Mouse (Mus musculus): ENCODE data around the gene Ankrd36.

Gene Ankrd36

DNA sequence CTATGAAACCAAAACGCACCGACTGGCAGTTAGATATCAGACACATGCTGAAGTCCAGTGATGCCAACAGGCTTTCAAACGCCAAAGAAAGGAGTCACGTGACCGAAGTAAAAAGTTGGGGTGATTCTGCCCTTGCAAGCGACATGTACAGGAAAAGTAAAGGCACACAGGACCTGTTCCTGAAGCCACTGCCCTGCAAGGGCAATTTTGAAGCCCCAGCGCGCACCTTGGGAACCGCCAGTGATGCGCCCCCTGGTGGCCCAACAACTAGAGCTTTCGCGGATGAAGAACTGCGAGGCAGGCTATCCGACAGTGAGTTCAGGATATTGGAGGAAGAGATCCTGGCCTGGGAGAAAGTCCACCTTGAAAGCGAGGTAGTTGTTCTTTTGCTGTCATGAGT, 59.5 kb downstream of the Ankrd36 start:
- H3K4me3 ChIP-seq (replicated peaks; ENCODE audit: low read length) = no peak overlapping the region
- peaks cover 8% of the 10 kb centered on the region for H3K4me1 ChIP-seq (replicated peaks; ENCODE audit: low read depth, low read length)
- no peaks in the 10 kb centered on the region for H3K9me3 ChIP-seq (ENCODE audit: low read length)
- TF ChIP-seq CTCF (conservative IDR thresholded peaks at IDR 0.05; ENCODE audit: low read length) (peak; percentile 87), POU5F1 (IDR thresholded peaks at IDR 0.05; ENCODE audit: borderline replicate concordance, low read length) (no peak)
- H3K36me3 ChIP-seq (ENCODE audit: insufficient read depth, low read length) = no peaks in the 10 kb centered on the region
- peaks cover 21% of the 10 kb centered on the region for H3K27me3 ChIP-seq (ENCODE audit: insufficient read depth, low read length)

DNA sequence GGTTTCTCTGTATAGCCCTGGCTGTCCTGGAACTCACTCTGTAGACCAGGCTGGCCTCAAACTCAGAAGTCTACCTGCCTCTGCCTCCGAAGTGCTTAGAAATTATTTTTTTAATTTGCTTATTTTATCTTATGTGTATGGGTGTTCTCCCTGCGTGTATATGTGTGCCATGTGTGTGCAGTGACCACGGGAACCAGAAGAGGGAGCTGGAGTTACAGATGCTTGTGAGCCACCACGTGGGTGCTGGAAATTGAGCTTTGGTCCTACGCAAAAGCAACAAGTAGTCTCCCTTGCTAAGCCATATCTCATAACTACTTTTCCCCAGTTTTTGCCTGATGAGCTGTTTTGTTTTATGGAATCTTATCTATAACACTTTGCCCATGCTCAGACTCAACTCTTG, 73.6 kb downstream of the Ankrd36 start:
- Histone ChIP-seq H3K4me3 (replicated peaks; ENCODE audit: low read length) (no peak overlapping the region), H3K9me3 (ENCODE audit: low read length) (no peaks in the 10 kb centered on the region), H3K36me3 (ENCODE audit: insufficient read depth, low read length) (no peaks in the 10 kb centered on the region), H3K4me1 (replicated peaks; ENCODE audit: low read depth, low read length) (no peaks in the 10 kb centered on the region), H3K27me3 (ENCODE audit: insufficient read depth, low read length) (no peaks in the 10 kb centered on the region)
- TF ChIP-seq POU5F1 (IDR thresholded peaks at IDR 0.05; ENCODE audit: borderline replicate concordance, low read length) = no peak
- TF ChIP-seq CTCF (conservative IDR thresholded peaks at IDR 0.05; ENCODE audit: low read length) = peak; percentile 71
- TF ChIP-seq NANOG (IDR thresholded peaks at IDR 0.05; ENCODE audit: borderline replicate concordance, low read length) = no peak

DNA sequence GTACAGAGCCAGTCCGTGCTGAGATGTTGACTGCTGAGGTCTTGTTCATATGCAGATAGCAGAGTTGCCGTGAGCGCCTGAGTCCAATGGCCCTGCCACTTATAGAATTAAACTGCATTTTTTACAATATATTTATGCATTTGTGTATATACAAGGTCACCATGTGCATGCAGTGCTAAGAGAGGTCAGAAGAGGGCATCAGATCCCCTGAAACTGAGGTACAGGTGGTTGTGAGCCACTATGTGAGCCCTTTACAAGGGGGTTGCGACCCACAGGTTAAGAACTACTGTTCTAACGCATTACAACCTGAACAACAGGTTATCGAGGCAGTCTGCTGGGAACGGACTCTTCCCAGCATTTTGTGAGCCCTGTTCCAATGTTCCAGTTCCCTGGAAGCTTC, 80.8 kb downstream of the Ankrd36 start:
- Histone ChIP-seq H3K4me3 (replicated peaks; ENCODE audit: low read length) (no peak overlapping the region), H3K36me3 (ENCODE audit: insufficient read depth, low read length) (no peaks in the 10 kb centered on the region), H3K4me1 (replicated peaks; ENCODE audit: low read depth, low read length) (0 out of 2 replicates have a peak, but pooled peaks cover 3% of the 10 kb centered on the region), H3K27me3 (ENCODE audit: insufficient read depth, low read length) (no peaks in the 10 kb centered on the region), H3K9me3 (ENCODE audit: low read length) (peaks cover 8% of the 10 kb centered on the region; the same call in 1 of the 2 replicates)
- TF ChIP-seq CTCF (conservative IDR thresholded peaks at IDR 0.05; ENCODE audit: low read length) (peak; percentile 41), NANOG (IDR thresholded peaks at IDR 0.05; ENCODE audit: borderline replicate concordance, low read length) (no peak)

DNA sequence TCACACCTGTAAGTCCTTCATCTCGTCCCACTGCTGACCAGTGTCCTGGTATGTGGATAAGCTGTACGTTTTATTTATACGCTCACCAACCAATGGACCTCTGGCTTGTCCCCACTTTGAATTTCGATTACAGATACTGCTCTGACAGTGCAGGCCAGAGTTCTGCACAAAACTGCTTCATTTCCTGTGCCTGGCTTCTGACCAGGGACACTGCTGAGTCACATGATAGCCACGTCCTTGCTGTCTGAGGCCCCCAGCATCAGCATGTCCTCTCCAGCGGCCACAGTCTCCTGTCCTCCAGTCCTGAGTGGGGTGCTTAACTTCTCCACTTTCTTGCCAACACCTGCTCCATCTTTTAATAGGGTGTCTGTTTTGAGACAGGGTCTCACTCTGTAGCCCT, 113.1 kb downstream of the Ankrd36 start:
- H3K36me3 ChIP-seq (ENCODE audit: insufficient read depth, low read length) = no peaks in the 10 kb centered on the region
- H3K4me1 ChIP-seq (replicated peaks; ENCODE audit: low read depth, low read length) = peaks cover 12% of the 10 kb centered on the region
- no peaks in the 10 kb centered on the region for H3K27me3 ChIP-seq (ENCODE audit: insufficient read depth, low read length)
- TF ChIP-seq CTCF (conservative IDR thresholded peaks at IDR 0.05; ENCODE audit: low read length) (no peak), POU5F1 (IDR thresholded peaks at IDR 0.05; ENCODE audit: borderline replicate concordance, low read length) (no peak), NANOG (IDR thresholded peaks at IDR 0.05; ENCODE audit: borderline replicate concordance, low read length) (no peak)
- H3K4me3 ChIP-seq (replicated peaks; ENCODE audit: low read length) = no peak overlapping the region
- H3K9me3 ChIP-seq (ENCODE audit: low read length) = no peaks in the 10 kb centered on the region

DNA sequence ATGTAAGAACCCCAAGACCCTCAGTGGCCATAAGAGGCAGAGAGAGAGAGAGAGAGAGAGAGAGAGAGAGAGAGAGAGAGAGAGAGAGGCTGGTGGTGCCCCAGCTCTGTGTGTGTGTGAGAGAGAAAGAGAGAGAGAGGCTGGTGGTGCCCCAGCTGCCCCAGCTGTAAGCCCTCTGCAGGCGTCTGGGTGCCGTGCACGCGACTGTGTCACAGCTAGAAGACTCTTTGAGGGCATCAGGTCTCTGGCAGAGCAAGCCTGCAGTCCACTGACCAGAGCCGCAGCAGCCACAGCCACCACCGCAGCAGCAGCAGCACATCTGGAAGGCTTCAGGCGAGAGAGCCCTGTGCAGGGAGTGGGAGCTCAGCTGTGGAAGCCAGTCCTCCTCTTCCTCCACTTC, 114.8 kb downstream of the Ankrd36 start:
- Histone ChIP-seq H3K9me3 (ENCODE audit: low read length) (no peaks in the 10 kb centered on the region), H3K36me3 (ENCODE audit: insufficient read depth, low read length) (no peaks in the 10 kb centered on the region), H3K27me3 (ENCODE audit: insufficient read depth, low read length) (no peaks in the 10 kb centered on the region), H3K4me3 (replicated peaks; ENCODE audit: low read length) (no peak overlapping the region), H3K4me1 (replicated peaks; ENCODE audit: low read depth, low read length) (peaks cover 23% of the 10 kb centered on the region)
- no peak for TF ChIP-seq NANOG (IDR thresholded peaks at IDR 0.05; ENCODE audit: borderline replicate concordance, low read length)
- TF ChIP-seq CTCF (conservative IDR thresholded peaks at IDR 0.05; ENCODE audit: low read length) = no peak
- no peak for TF ChIP-seq POU5F1 (IDR thresholded peaks at IDR 0.05; ENCODE audit: borderline replicate concordance, low read length)

DNA sequence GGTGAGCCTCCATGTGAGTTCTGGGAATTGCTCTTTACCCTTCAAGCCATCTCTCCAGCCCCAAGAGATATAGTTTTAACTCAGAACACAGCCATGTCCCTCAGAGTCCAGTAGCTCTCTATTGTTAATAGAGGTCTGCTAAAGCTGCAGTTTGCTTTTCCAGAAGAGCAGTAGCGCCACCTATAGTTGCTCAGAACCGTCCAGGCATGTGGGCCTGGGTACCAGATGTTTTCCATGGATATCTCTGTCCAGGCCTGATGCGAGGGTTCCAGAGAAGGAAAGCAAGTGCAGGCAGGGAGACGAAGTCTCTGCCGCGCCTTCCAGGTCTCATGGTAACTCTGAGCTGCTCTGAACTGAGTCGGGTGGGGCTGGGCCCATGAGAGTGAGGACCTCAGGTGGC, 122.3 kb downstream of the Ankrd36 start:
- H3K36me3 ChIP-seq (ENCODE audit: insufficient read depth, low read length) = no peaks in the 10 kb centered on the region
- no peaks in the 10 kb centered on the region for H3K27me3 ChIP-seq (ENCODE audit: insufficient read depth, low read length)
- 0 out of 2 replicates have a peak overlapping the region, but pooled peaks have one; percentile 29 for H3K4me3 ChIP-seq (replicated peaks; ENCODE audit: low read length)
- no peaks in the 10 kb centered on the region for H3K9me3 ChIP-seq (ENCODE audit: low read length)
- H3K4me1 ChIP-seq (replicated peaks; ENCODE audit: low read depth, low read length) = peaks cover 68% of the 10 kb centered on the region
- TF ChIP-seq CTCF (conservative IDR thresholded peaks at IDR 0.05; ENCODE audit: low read length) (peak; percentile 53), POU5F1 (IDR thresholded peaks at IDR 0.05; ENCODE audit: borderline replicate concordance, low read length) (no peak)

DNA sequence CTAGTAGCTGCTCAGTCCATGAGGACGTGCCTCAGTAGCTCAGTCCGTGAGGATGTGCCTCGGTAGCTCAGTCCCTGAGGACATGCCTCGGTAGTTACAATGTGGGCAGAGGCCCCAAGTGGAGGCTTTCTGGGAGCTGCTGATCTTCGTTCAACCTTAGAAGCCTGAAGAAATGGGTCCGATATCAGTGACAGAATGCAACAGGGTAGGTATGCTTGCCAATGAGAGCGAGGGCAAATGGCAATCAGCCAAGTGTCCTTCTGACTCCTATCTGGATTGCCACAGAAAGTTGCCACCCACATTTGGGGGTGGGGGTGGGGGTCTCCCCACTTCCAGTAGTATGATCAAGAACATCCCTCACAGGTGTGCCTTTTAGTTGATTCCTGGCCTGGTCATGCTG, 131.3 kb downstream of the Ankrd36 start:
- TF ChIP-seq CTCF (conservative IDR thresholded peaks at IDR 0.05; ENCODE audit: low read length) (no peak), POU5F1 (IDR thresholded peaks at IDR 0.05; ENCODE audit: borderline replicate concordance, low read length) (no peak), NANOG (IDR thresholded peaks at IDR 0.05; ENCODE audit: borderline replicate concordance, low read length) (no peak)
- peaks cover 59% of the 10 kb centered on the region for H3K4me1 ChIP-seq (replicated peaks; ENCODE audit: low read depth, low read length)
- H3K9me3 ChIP-seq (ENCODE audit: low read length) = no peaks in the 10 kb centered on the region
- no peak overlapping the region for H3K4me3 ChIP-seq (replicated peaks; ENCODE audit: low read length)
- peaks cover 29% of the 10 kb centered on the region for H3K36me3 ChIP-seq (ENCODE audit: insufficient read depth, low read length)
- H3K27me3 ChIP-seq (ENCODE audit: insufficient read depth, low read length) = no peaks in the 10 kb centered on the region

DNA sequence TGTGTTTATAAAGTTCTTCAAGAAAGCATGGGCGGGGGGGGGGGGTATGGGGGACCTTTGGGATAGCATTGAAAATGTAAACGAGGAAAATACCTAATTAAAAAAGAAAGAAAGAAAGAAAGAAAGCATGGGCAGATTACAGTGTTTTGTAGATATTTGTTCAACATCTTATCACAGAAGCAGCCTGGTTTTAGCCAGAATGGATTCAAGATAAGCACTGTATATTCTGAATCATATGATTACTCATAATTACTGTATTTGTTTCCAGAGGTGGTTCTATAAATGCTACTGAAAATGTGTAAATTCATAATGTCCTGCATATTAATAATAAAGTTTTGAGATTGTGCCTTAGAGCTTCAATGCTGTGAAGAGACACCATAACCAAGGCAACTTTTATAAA, 131.8 kb downstream of the Ankrd36 start:
- H3K4me1 ChIP-seq (replicated peaks; ENCODE audit: low read depth, low read length) = peaks cover 64% of the 10 kb centered on the region
- no peak for TF ChIP-seq CTCF (conservative IDR thresholded peaks at IDR 0.05; ENCODE audit: low read length)
- TF ChIP-seq NANOG (IDR thresholded peaks at IDR 0.05; ENCODE audit: borderline replicate concordance, low read length) = no peak
- TF ChIP-seq POU5F1 (IDR thresholded peaks at IDR 0.05; ENCODE audit: borderline replicate concordance, low read length) = no peak
- H3K36me3 ChIP-seq (ENCODE audit: insufficient read depth, low read length) = peaks cover 34% of the 10 kb centered on the region
- H3K9me3 ChIP-seq (ENCODE audit: low read length) = no peaks in the 10 kb centered on the region
- no peaks in the 10 kb centered on the region for H3K27me3 ChIP-seq (ENCODE audit: insufficient read depth, low read length)
- no peak overlapping the region for H3K4me3 ChIP-seq (replicated peaks; ENCODE audit: low read length)

DNA sequence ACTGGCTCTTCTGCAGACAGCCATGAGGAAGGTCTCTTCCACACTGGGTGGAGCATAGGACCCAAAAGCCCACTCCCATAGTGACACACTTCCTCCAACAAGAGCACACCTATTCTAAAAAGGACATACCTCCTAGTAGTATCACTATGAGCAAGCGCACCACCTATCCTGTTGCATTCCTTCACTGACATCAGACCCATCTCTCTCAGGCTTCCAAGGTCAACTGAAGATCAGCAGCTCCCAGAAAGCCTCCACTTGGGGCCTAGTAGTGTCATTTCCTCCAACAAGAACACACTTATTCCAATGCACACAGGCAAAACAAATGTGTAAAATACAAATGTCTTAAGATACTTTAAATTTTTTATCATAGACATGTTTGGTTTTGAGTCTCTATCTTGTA, 132.3 kb downstream of the Ankrd36 start:
- no peak for TF ChIP-seq CTCF (conservative IDR thresholded peaks at IDR 0.05; ENCODE audit: low read length)
- no peak for TF ChIP-seq NANOG (IDR thresholded peaks at IDR 0.05; ENCODE audit: borderline replicate concordance, low read length)
- TF ChIP-seq POU5F1 (IDR thresholded peaks at IDR 0.05; ENCODE audit: borderline replicate concordance, low read length) = no peak
- no peaks in the 10 kb centered on the region for H3K27me3 ChIP-seq (ENCODE audit: insufficient read depth, low read length)
- H3K9me3 ChIP-seq (ENCODE audit: low read length) = no peaks in the 10 kb centered on the region
- H3K4me1 ChIP-seq (replicated peaks; ENCODE audit: low read depth, low read length) = peaks cover 67% of the 10 kb centered on the region
- no peak overlapping the region for H3K4me3 ChIP-seq (replicated peaks; ENCODE audit: low read length)
- H3K36me3 ChIP-seq (ENCODE audit: insufficient read depth, low read length) = peaks cover 34% of the 10 kb centered on the region

Measured in E14TG2a.4 (cell line).